ENCODE assay signal across 8 mouse cellular contexts in genomic region chr2:152376345-152376741, GRCm38 (mm10). TPM values are rescaled to one million over a fixed set of nuclear protein-coding genes. Genes with fewer than 3 reads are reported as not detected.
DNase-seq lines count a peak whose midpoint lies in the region; ATAC-seq and TF ChIP-seq lines count a peak whose summit lies in the region.

Gene Nrsn2 (minus strand): TSS chr2:152376638.

- no peak for TF ChIP-seq CTCF in gastrocnemius, adult 2 months (IDR thresholded peaks at IDR 0.05)

- WGBS in heart, embryonic 12.5 days = 3% methylated on average over 16 of the region's 16 CpGs
- 2% methylated on average over 16 of the region's 16 CpGs for WGBS in hindbrain, embryonic 14.5 days
- WGBS in midbrain, embryonic 11.5 days = 1% methylated on average over 16 of the region's 16 CpGs

- peak; percentile 61; the same call in 1 of the 2 replicates for ATAC-seq in heart, embryonic 12.5 days (ENCODE audit: insufficient number of reproducible peaks, low FRiP score)
- ATAC-seq in hindbrain, embryonic 14.5 days (ENCODE audit: low FRiP score) = peak; percentile 85
- ATAC-seq in midbrain, embryonic 11.5 days (ENCODE audit: low FRiP score) = peak; percentile 67

- peak within 1 kb of the TSS; percentile 23 for H3K4me3 ChIP-seq in heart, embryonic 12.5 days
- peak within 1 kb of the TSS; percentile 37 for H3K4me3 ChIP-seq in hindbrain, embryonic 14.5 days (replicated peaks; ENCODE audit: low read length)
- peak within 1 kb of the TSS; percentile 16 for H3K4me3 ChIP-seq in midbrain, embryonic 11.5 days (ENCODE audit: low read depth, low read length)
- H3K4me3 ChIP-seq in gastrocnemius, adult 2 months = no peak within 1 kb of the TSS

- no peak within 1 kb of the TSS for H3K27ac ChIP-seq in heart, embryonic 12.5 days (ENCODE audit: poor library complexity, severe bottlenecking)
- peak within 1 kb of the TSS; percentile 94 for H3K27ac ChIP-seq in hindbrain, embryonic 14.5 days
- H3K27ac ChIP-seq in midbrain, embryonic 11.5 days (ENCODE audit: low read depth, low read length) = peak within 1 kb of the TSS; percentile 72
- no peak within 1 kb of the TSS for H3K27ac ChIP-seq in gastrocnemius, adult 2 months

- no peak for DNase-seq in heart, postnatal 25 days (ENCODE audit: low spot score)
- DNase-seq in R1 (ENCODE audit: low read depth, low spot score) = peak; percentile 45
- DNase-seq in hindbrain, embryonic 14.5 days (ENCODE audit: low spot score) = peak; percentile 57
- DNase-seq in midbrain, embryonic 11.5 days (ENCODE audit: low spot score, missing footprints) = peak; percentile 92
- no peak for DNase-seq in gastrocnemius, adult 2 months
- no peak for DNase-seq in cerebellum, adult 9-10 months
- DNase-seq in adrenal gland, postnatal 10 days = no peak

- intact Hi-C loops in heart, postnatal 25 days (cut with DNase I) = no loop called here
- intact Hi-C loops in gastrocnemius, adult 2 months (cut with DNase I) = no loop called here

- peaks cover 40% of the 10 kb centered on the region for H3K27me3 ChIP-seq in heart, embryonic 12.5 days (replicated peaks)
- no peaks in the 10 kb centered on the region for H3K27me3 ChIP-seq in hindbrain, embryonic 14.5 days (ENCODE audit: control insufficient read depth, insufficient read depth, low read length)
- H3K27me3 ChIP-seq in midbrain, embryonic 11.5 days (ENCODE audit: control insufficient read depth, insufficient read depth, low read length) = peaks cover 5% of the 10 kb centered on the region; the same call in 1 of the 2 replicates

- H3K9ac ChIP-seq in heart, embryonic 12.5 days = peak within 1 kb of the TSS; percentile 59; the same call in 1 of the 2 replicates
- peak within 1 kb of the TSS; percentile 61 for H3K9ac ChIP-seq in hindbrain, embryonic 14.5 days
- peak within 1 kb of the TSS; percentile 28 for H3K9ac ChIP-seq in midbrain, embryonic 11.5 days (ENCODE audit: low read length)

- H3K9me3 ChIP-seq in heart, embryonic 12.5 days (replicated peaks) = no peaks in the 10 kb centered on the region
- no peaks in the 10 kb centered on the region for H3K9me3 ChIP-seq in hindbrain, embryonic 14.5 days (ENCODE audit: control insufficient read depth, low read length)
- no peaks in the 10 kb centered on the region for H3K9me3 ChIP-seq in midbrain, embryonic 11.5 days (ENCODE audit: control insufficient read depth, low read length)

- H3K4me2 ChIP-seq in heart, embryonic 12.5 days = peak within 1 kb of the TSS; percentile 63
- H3K4me2 ChIP-seq in hindbrain, embryonic 14.5 days (replicated peaks) = peak within 1 kb of the TSS; percentile 70
- H3K4me2 ChIP-seq in midbrain, embryonic 11.5 days = peak within 1 kb of the TSS; percentile 44

- H3K4me1 ChIP-seq in heart, embryonic 12.5 days (replicated peaks) = peaks cover 18% of the 10 kb centered on the region
- peaks cover 19% of the 10 kb centered on the region for H3K4me1 ChIP-seq in hindbrain, embryonic 14.5 days (replicated peaks; ENCODE audit: control insufficient read depth, insufficient read depth, low read length)
- peaks cover 14% of the 10 kb centered on the region for H3K4me1 ChIP-seq in midbrain, embryonic 11.5 days (ENCODE audit: control insufficient read depth, insufficient read depth, low read length)

- no peaks in the 10 kb centered on the region for H3K36me3 ChIP-seq in heart, embryonic 12.5 days
- H3K36me3 ChIP-seq in hindbrain, embryonic 14.5 days (replicated peaks; ENCODE audit: control insufficient read depth, insufficient read depth) = no peaks in the 10 kb centered on the region
- no peaks in the 10 kb centered on the region for H3K36me3 ChIP-seq in midbrain, embryonic 11.5 days (ENCODE audit: control insufficient read depth, insufficient read depth, low read length)

RNA-seq across cellular contexts. Expression of gene Nrsn2, which starts in this region (rescaled TPM):
- polyA plus RNA-seq in heart, embryonic 12.5 days (2016; fragmentation: Nextera tagmentation; extraction: Ambion mirVana) = 3.4 and 3.8 TPM in 2 replicates
- total RNA-seq in heart, postnatal 25 days (2021) = not detected
- polyA plus RNA-seq in hindbrain, embryonic 14.5 days (2014; fragmentation: Nextera tagmentation; extraction: Ambion mirVana) = 48.0 and 56.9 TPM in 2 replicates
- 5.3 and 6.2 TPM in 2 replicates for polyA plus RNA-seq in midbrain, embryonic 11.5 days (2014; fragmentation: Nextera tagmentation; extraction: Ambion mirVana)
- total RNA-seq in gastrocnemius, adult 2 months (2021) = not detected
- 1 to 10 TPM; 1.8 to 2.8 TPM for total RNA-seq in adrenal gland, postnatal 10 days (2021)

Comparison
In these comparisons a context has a peak if more than half of its experiments do, and no peak if none do; other contexts are left out.
1. H3K27ac ChIP-seq: peak in hindbrain, embryonic 14.5 days (single experiment) and midbrain, embryonic 11.5 days (single experiment); none in heart, embryonic 12.5 days (single experiment) and gastrocnemius, adult 2 months (single experiment).
2. DNase-seq: peak in R1 (single experiment), hindbrain, embryonic 14.5 days (single experiment) and midbrain, embryonic 11.5 days (single experiment); none in heart, postnatal 25 days (single experiment), gastrocnemius, adult 2 months (single experiment), cerebellum, adult 9-10 months (single experiment) and adrenal gland, postnatal 10 days (single experiment).
3. Peak in every context shown above with its lines, with median percentiles within 50 percentile points of each other: ATAC-seq, H3K4me2 ChIP-seq and H3K9ac ChIP-seq.